Mouse (Mus musculus) thymus, postnatal 14 days (tissue): ENCODE measurements around the gene Lrfn4.
A peak's percentile ranks its signal among the peaks of the same experiment; 100 is the strongest.

Experiments used
- DNase-seq: peaks from one replicate; pipeline ENCODE4 v3.0.0; 2021

The Lrfn4 gene

GRCm38 (mm10) chr19:4615151-4616093 is at the start of gene Lrfn4:
TSS of gene Lrfn4 (minus strand) at chr19:4615667.
- DNase-seq, result peak; percentile 58

GRCm38 (mm10) chr19:4658156-4658555 is 42.7 kb upstream of the Lrfn4 start:
- no peak for DNase-seq

- no peak for DNase-seq
Observed at GRCm38 (mm10) chr19:4646917-4647492, 31.5 kb upstream of the Lrfn4 start.

GRCm38 (mm10) chr19:4644271-4644670 is 28.8 kb upstream of the Lrfn4 start:
- no peak for DNase-seq

- no peak for DNase-seq
Observed at GRCm38 (mm10) chr19:4635986-4636385, 20.5 kb upstream of the Lrfn4 start.

- DNase-seq, result peak; percentile 43
Observed at GRCm38 (mm10) chr19:4628819-4629218, 13.4 kb upstream of the Lrfn4 start.

- no peak for DNase-seq
Observed at GRCm38 (mm10) chr19:4625829-4626535, 10.5 kb upstream of the Lrfn4 start.

- DNase-seq, result peak; percentile 93
Observed at GRCm38 (mm10) chr19:4625179-4625828, 9.8 kb upstream of the Lrfn4 start, which contains the start of gene Rce1. TSS of gene Rce1 (minus strand) at chr19:4625641.

GRCm38 (mm10) chr19:4624406-4625178 is 9.1 kb upstream of the Lrfn4 start:
- DNase-seq, result no peak

- DNase-seq, result no peak
Observed at GRCm38 (mm10) chr19:4624006-4624405, 8.5 kb upstream of the Lrfn4 start.

GRCm38 (mm10) chr19:4623419-4623818 is 8.0 kb upstream of the Lrfn4 start:
- no peak for DNase-seq

- no peak for DNase-seq
Observed at GRCm38 (mm10) chr19:4622780-4623179, 7.3 kb upstream of the Lrfn4 start.

GRCm38 (mm10) chr19:4620721-4621120 is 5.3 kb upstream of the Lrfn4 start:
- DNase-seq, result no peak

GRCm38 (mm10) chr19:4619461-4619860 is 4.0 kb upstream of the Lrfn4 start:
- DNase-seq, result no peak

GRCm38 (mm10) chr19:4618183-4618582 is 2.7 kb upstream of the Lrfn4 start:
- DNase-seq, result no peak

GRCm38 (mm10) chr19:4616546-4616945 is 1.1 kb upstream of the Lrfn4 start:
- DNase-seq, result no peak

- DNase-seq, result no peak
Observed at GRCm38 (mm10) chr19:4614305-4615150, 939 bp downstream of the Lrfn4 start.

GRCm38 (mm10) chr19:4613464-4614304 is 1.8 kb downstream of the Lrfn4 start:
- DNase-seq, result no peak

GRCm38 (mm10) chr19:4612181-4612961 is 3.1 kb downstream of the Lrfn4 start:
- no peak for DNase-seq
